Mouse (Mus musculus) central nervous system, embryonic 11.5 days (tissue): ENCODE data around the gene Elobl. TPM values are rescaled to one million over a fixed set of nuclear protein-coding genes. Genes with fewer than 3 reads are reported as not detected.

Experiments
- polyA plus RNA-seq: library from polyadenylated mRNA; depleted of rRNA; stranded (reverse); fragments of >200 nt; gene quantifications from 2 replicates; pipeline ENCODE4 v1.2.3, GENCODE M21; 2012; rRNA removed

Gene Elobl
- polyA plus RNA-seq: not detected in 2 replicates

DNA sequence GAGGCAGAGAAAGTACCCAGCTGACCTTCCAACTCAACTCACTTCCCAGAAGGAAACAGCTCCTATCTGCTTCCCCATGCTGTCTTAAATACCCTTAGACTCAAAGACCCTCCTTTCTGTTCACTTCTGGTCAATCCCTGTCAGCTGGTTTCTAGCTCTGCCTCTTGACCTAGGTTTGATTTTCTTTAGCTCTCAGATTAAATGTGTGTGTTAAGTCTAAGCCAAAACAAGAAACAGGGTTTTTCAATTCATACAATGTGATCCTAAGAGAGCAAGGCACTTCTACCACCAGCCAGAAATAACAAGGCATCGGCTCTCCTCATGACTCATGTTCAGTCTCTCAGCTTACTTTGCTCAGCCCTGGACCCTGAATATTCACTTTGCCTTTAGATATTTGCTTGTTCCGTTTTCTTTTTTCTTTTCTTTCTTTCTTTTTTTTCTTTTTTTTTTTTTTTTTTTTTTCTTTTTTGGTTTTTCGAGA lies at the start of gene Elobl:
Gene Elobl, minus strand, starts transcription at position 51 of the 481 bp plus-strand sequence.

DNA sequence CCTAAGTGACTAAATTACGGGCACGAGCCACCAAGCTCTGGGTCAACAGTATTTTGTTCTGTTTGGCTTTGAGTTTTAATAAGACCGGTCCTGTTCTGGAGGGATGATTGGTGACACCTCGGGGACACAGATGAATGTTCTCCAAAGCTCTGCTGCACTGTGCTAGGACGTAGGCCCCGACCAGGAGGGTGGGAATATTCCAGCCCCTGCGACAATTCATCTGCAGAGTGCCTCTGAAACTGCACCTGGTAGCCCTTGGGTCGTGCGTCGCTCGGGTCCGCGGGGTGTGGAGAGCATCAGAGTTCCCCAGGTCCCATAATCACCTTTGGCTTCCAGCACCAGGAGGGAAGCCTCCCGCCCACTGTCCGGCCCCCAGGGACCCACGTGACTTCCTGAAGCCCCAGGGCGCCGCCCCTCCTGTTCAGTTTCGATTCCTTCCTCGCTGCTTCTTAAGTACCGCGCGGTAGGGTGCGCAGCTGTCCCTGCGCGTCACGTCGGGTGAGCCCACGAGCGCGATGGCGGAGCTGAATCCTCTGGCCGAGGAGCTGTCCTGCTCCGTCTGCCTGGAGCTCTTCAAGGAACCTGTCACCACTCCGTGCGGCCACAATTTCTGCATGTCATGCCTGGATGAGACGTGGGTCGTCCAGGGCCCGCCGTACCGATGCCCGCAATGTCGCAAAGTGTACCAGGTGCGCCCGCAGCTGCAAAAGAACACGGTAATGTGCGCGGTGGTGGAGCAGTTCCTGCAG lies 32.4 kb upstream of the Elobl start, which contains the start of gene Trim25:
Gene Trim25, plus strand, starts transcription at position 403 of the 749 bp plus-strand sequence.

DNA sequence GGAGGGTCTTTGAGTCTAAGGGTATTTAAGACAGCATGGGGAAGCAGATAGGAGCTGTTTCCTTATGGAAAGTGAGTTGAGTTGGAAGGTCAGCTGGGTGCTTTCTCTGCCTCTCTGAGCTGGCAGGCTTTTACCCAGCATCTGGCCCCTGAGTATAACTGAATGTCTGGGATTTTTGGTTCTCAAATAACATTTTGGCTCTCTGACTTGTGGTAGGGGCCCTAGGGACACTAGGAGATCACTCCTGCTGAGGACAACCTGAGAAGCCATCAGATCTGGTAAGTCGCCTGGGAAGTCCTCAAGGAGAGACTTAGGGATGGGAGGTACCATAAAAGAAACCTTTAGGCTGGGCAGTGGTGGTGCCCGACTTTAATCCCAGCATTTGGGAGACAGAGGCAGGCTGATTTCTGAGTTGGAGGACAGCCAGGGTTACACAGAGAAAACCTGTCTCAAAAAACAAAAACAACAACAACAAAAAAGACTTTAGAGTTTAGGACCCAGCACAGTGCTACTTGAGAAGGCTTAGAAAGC lies 3.5 kb upstream of the Elobl start, which contains the start of gene Coil:
Gene Coil, plus strand, starts transcription at position 51 of the 531 bp plus-strand sequence.

DNA sequence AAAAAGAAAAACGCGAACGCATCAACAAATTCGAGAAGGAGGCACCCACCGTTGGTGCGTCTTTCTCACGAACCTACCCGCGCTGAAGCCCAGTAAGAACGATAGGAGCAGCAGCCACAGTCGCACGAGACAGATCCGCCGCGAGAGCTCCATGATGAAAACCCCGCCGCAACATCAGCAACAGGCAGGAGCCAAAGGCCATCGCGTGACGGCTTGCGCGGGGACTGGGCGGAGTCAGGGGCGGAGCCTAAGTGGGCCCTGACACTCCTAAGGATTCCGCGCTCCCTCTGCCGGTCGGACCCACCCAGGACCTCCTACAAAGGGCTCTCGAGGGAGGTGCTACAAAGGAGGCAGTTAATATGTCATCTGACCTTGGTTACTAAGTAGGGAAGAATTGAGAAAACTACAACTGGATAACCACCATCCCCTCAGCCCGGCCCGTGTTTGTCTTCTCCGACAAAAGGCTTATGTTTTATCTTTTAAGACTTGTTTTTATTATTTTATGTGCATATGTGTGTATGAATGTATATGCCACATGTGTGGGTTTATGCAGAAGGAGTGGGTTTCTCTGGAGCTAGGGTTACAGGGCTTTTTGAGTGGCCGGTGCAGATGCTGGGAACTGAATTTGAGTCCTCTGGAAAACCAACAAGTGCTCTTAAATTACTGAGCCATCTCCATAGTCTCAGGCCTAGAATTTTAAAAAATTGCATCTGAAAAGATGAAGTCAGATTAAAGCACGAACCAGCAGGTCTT lies 11.3 kb downstream of the Elobl start, which contains the start of gene Scpep1:
Gene Scpep1, minus strand, starts transcription at position 249 of the 753 bp plus-strand sequence.

Other genes starting within 250 kb of the Elobl start
- gene Msi2, start 248.4 kb downstream of the Elobl start, polyA plus RNA-seq: 69.0 and 71.0 TPM in 2 replicates
- gene Akap1, start 102.3 kb downstream of the Elobl start, polyA plus RNA-seq: 22.1 and 28.5 TPM in 2 replicates
- gene Scpep1, start 11.5 kb downstream of the Elobl start, polyA plus RNA-seq: 21.2 and 28.3 TPM in 2 replicates
- 27.9 and 39.1 TPM in 2 replicates for gene Coil, start 3.3 kb upstream of the Elobl start, polyA plus RNA-seq
- gene Trim25, start 32.4 kb upstream of the Elobl start, polyA plus RNA-seq: 3.2 and 3.5 TPM in 2 replicates
- gene Dgke, start 99.9 kb upstream of the Elobl start, polyA plus RNA-seq: 5.3 and 8.6 TPM in 2 replicates
- not detected in 2 replicates for gene Gm525, start 106.9 kb upstream of the Elobl start, polyA plus RNA-seq